Mouse (Mus musculus): ENCODE data around the gene Notum. TPM values are rescaled to one million over a fixed set of nuclear protein-coding genes. Genes with fewer than 3 reads are reported as not detected.

Notum gene
- polyA plus RNA-seq, 1 experiment from 2014 or later: 0.49 TPM

- H3K9ac ChIP-seq: peak overlapping the region; percentile 29; the same call in 1 of the 2 replicates
- 45% methylated on average over 7 of the region's 7 CpGs for WGBS
- peak overlapping the region; percentile 92 for H3K4me2 ChIP-seq
- H3K27ac ChIP-seq: 0 out of 2 replicates have a peak overlapping the region, but pooled peaks have one; percentile 11
- H3K9me3 ChIP-seq: no peaks in the 10 kb centered on the region
- no peak for ATAC-seq (ENCODE audit: low FRiP score)
- H3K4me3 ChIP-seq (replicated peaks): peak overlapping the region; percentile 98; the same call in 1 of the 2 replicates
- peaks cover 41% of the 10 kb centered on the region for H3K4me1 ChIP-seq
- H3K36me3 ChIP-seq (replicated peaks): peaks cover 29% of the 10 kb centered on the region
- H3K27me3 ChIP-seq: no peaks in the 10 kb centered on the region
Observed at GRCm38 (mm10) chr11:120630881-120631725, 29.9 kb downstream of the Notum start.

- Histone ChIP-seq H3K4me2 (0 out of 2 replicates have a peak overlapping the region, but pooled peaks have one; percentile 9), H3K9ac (peak overlapping the region; percentile 33), H3K9me3 (no peaks in the 10 kb centered on the region), H3K4me3 (replicated peaks) (no peak overlapping the region), H3K36me3 (replicated peaks) (peaks cover 29% of the 10 kb centered on the region), H3K4me1 (peaks cover 45% of the 10 kb centered on the region), H3K27ac (peak overlapping the region; percentile 65; the same call in 1 of the 2 replicates), H3K27me3 (no peaks in the 10 kb centered on the region)
- 30% methylated on average over 5 of the region's 5 CpGs for WGBS
- ATAC-seq (ENCODE audit: low FRiP score): no peak
Observed at GRCm38 (mm10) chr11:120630401-120630871, 30.5 kb downstream of the Notum start.

GRCm38 (mm10) chr11:120629911-120630310, 31.1 kb downstream of the Notum start:
- H3K4me3 ChIP-seq (replicated peaks): no peak overlapping the region
- 0 out of 2 replicates have a peak overlapping the region, but pooled peaks have one; percentile 33 for H3K9ac ChIP-seq
- no peak for ATAC-seq (ENCODE audit: low FRiP score)
- peak overlapping the region; percentile 9; the same call in 1 of the 2 replicates for H3K4me2 ChIP-seq
- H3K27ac ChIP-seq: peak overlapping the region; percentile 65
- H3K36me3 ChIP-seq (replicated peaks): peaks cover 29% of the 10 kb centered on the region
- peaks cover 50% of the 10 kb centered on the region for H3K4me1 ChIP-seq
- no peaks in the 10 kb centered on the region for H3K27me3 ChIP-seq
- WGBS: 49% methylated on average over 7 of the region's 7 CpGs
- H3K9me3 ChIP-seq: no peaks in the 10 kb centered on the region

- H3K4me2 ChIP-seq: peak overlapping the region; percentile 9; the same call in 1 of the 2 replicates
- no peak overlapping the region for H3K4me3 ChIP-seq (replicated peaks)
- H3K4me1 ChIP-seq: peaks cover 48% of the 10 kb centered on the region
- no peaks in the 10 kb centered on the region for H3K9me3 ChIP-seq
- WGBS: 72% methylated on average over 23 of the region's 23 CpGs
- H3K27me3 ChIP-seq: no peaks in the 10 kb centered on the region
- H3K36me3 ChIP-seq (replicated peaks): peaks cover 29% of the 10 kb centered on the region
- no peak for ATAC-seq (ENCODE audit: low FRiP score)
- no peak overlapping the region for H3K9ac ChIP-seq
- H3K27ac ChIP-seq: 0 out of 2 replicates have a peak overlapping the region, but pooled peaks have one; percentile 65
Observed at GRCm38 (mm10) chr11:120629341-120629730, 31.6 kb downstream of the Notum start.

GRCm38 (mm10) chr11:120628601-120629340, 32.2 kb downstream of the Notum start:
- H3K4me3 ChIP-seq (replicated peaks): no peak overlapping the region
- H3K4me1 ChIP-seq: peaks cover 48% of the 10 kb centered on the region
- H3K36me3 ChIP-seq (replicated peaks): peaks cover 29% of the 10 kb centered on the region
- no peaks in the 10 kb centered on the region for H3K27me3 ChIP-seq
- H3K4me2 ChIP-seq: no peak overlapping the region
- no peak overlapping the region for H3K9ac ChIP-seq
- 94% methylated on average over 23 of the region's 23 CpGs for WGBS
- no peak for ATAC-seq (ENCODE audit: low FRiP score)
- H3K27ac ChIP-seq: no peak overlapping the region
- H3K9me3 ChIP-seq: no peaks in the 10 kb centered on the region

GRCm38 (mm10) chr11:120627468-120628300, 33.3 kb downstream of the Notum start:
- H3K27ac ChIP-seq: no peak overlapping the region
- no peaks in the 10 kb centered on the region for H3K27me3 ChIP-seq
- H3K9ac ChIP-seq: no peak overlapping the region
- H3K9me3 ChIP-seq: no peaks in the 10 kb centered on the region
- peaks cover 51% of the 10 kb centered on the region for H3K4me1 ChIP-seq
- WGBS: 86% methylated on average over 22 of the region's 22 CpGs
- no peak overlapping the region for H3K4me3 ChIP-seq (replicated peaks)
- H3K4me2 ChIP-seq: no peak overlapping the region
- ATAC-seq (ENCODE audit: low FRiP score): no peak
- peaks cover 37% of the 10 kb centered on the region for H3K36me3 ChIP-seq (replicated peaks)

GRCm38 (mm10) chr11:120626785-120627467, 34.0 kb downstream of the Notum start:
- H3K9me3 ChIP-seq: no peaks in the 10 kb centered on the region
- WGBS: 91% methylated on average over 11 of the region's 11 CpGs
- no peak overlapping the region for H3K27ac ChIP-seq
- H3K9ac ChIP-seq: no peak overlapping the region
- ATAC-seq (ENCODE audit: low FRiP score): no peak
- no peak overlapping the region for H3K4me2 ChIP-seq
- no peak overlapping the region for H3K4me3 ChIP-seq (replicated peaks)
- H3K4me1 ChIP-seq: peaks cover 45% of the 10 kb centered on the region
- H3K27me3 ChIP-seq: no peaks in the 10 kb centered on the region
- H3K36me3 ChIP-seq (replicated peaks): peaks cover 44% of the 10 kb centered on the region

- WGBS: 25% methylated on average over 5 of the region's 5 CpGs
Observed at GRCm38 (mm10) chr11:120625152-120625775, 35.7 kb downstream of the Notum start, which contains the start of gene Sirt7. TSS of gene Sirt7 (minus strand) at chr11:120625240.

GRCm38 (mm10) chr11:120624680-120625111, 36.3 kb downstream of the Notum start:
- peak overlapping the region; percentile 99 for H3K4me2 ChIP-seq
- peak overlapping the region; percentile 86 for H3K27ac ChIP-seq
- no peaks in the 10 kb centered on the region for H3K27me3 ChIP-seq
- no peaks in the 10 kb centered on the region for H3K9me3 ChIP-seq
- WGBS: under 1% methylated on average over 53 of the region's 53 CpGs
- ATAC-seq (ENCODE audit: low FRiP score): peak; percentile 86
- H3K4me3 ChIP-seq (replicated peaks): peak overlapping the region; percentile 99
- H3K9ac ChIP-seq: peak overlapping the region; percentile 80
- peaks cover 66% of the 10 kb centered on the region for H3K36me3 ChIP-seq (replicated peaks)
- peaks cover 23% of the 10 kb centered on the region for H3K4me1 ChIP-seq

More at GRCm38 (mm10) chr11:120625152-120625775, 35.7 kb downstream of the Notum start, which contains the start of gene Sirt7:
- peak within 1 kb of the TSS; percentile 80 for H3K9ac ChIP-seq
- H3K27ac ChIP-seq: peak within 1 kb of the TSS; percentile 86
- peaks cover 61% of the 10 kb centered on the region for H3K36me3 ChIP-seq (replicated peaks)
- peak within 1 kb of the TSS; percentile 99 for H3K4me2 ChIP-seq
- no peaks in the 10 kb centered on the region for H3K9me3 ChIP-seq
- H3K4me1 ChIP-seq: peaks cover 29% of the 10 kb centered on the region
- ATAC-seq (ENCODE audit: low FRiP score): peak; percentile 50
- peak within 1 kb of the TSS; percentile 99 for H3K4me3 ChIP-seq (replicated peaks)
- H3K27me3 ChIP-seq: no peaks in the 10 kb centered on the region

GRCm38 (mm10) chr11:120623961-120624679, 36.9 kb downstream of the Notum start:
- 12% methylated on average over 30 of the region's 30 CpGs for WGBS
- H3K4me3 ChIP-seq (replicated peaks): peak overlapping the region; percentile 99
- peak overlapping the region; percentile 99 for H3K4me2 ChIP-seq
- H3K4me1 ChIP-seq: peaks cover 18% of the 10 kb centered on the region
- peak overlapping the region; percentile 80 for H3K9ac ChIP-seq
- ATAC-seq (ENCODE audit: low FRiP score): peak; percentile 67
- H3K27me3 ChIP-seq: no peaks in the 10 kb centered on the region
- H3K9me3 ChIP-seq: no peaks in the 10 kb centered on the region
- peaks cover 63% of the 10 kb centered on the region for H3K36me3 ChIP-seq (replicated peaks)
- H3K27ac ChIP-seq: peak overlapping the region; percentile 86

Measured in forebrain, embryonic 12.5 days (tissue).